Mouse (Mus musculus) lung, adult 2 months (tissue): ENCODE measurements at regions not wholly inside any gene's neighbourhood (a gene's known extent, or its start where the extent isn't known, plus 50 kb on each side); places are given as distances from the start of the nearest gene placed in this dataset.

Experiments
- CTCF ChIP-seq: fragments of 200-500 bp; IDR thresholded peaks from 2 replicates; pipeline ENCODE4 v1.5.1; 2011; ENCODE audit warnings: mild to moderate bottlenecking, low read length, control low read depth; ENCODE audit not compliant: insufficient read depth
- POLR2A ChIP-seq: fragments of 200-500 bp; IDR thresholded peaks from 2 replicates; pipeline ENCODE4 v1.6.1; 2011; ENCODE audit warnings: low read depth, mild to moderate bottlenecking, control low read depth, low read length, borderline replicate concordance; ENCODE audit errors: extremely low read depth

DNA sequence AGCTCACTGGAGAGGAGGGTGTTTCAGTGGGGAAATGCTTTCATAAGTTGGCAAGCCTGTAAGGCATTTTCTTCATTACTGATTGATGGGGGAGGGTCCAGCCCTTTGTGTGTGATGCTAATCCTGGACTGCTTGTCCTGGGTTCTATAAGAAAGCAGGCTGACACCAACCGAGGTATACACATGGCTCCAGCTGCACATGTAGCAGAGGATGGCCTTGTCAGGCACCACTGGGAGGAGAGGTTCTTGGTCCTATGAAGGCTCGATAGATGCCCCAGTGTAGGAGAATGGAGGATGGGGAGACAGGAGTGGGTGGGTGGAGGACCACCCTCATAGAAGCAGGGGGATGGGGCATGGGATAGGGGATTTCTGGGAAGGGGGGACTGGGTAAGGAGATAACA is 151.0 kb downstream of the Fam173b start:
- TF ChIP-seq POLR2A (no peak), CTCF (no peak)
